Mouse (Mus musculus): ENCODE measurements around the gene Hhat.

Hhat gene

GRCm38 (mm10) chr1:192785046-192785961, 14.3 kb upstream of the Hhat start:
- peak; percentile 54 for DNase-seq (ENCODE audit: extremely low read depth, insufficient read length, low spot score)

GRCm38 (mm10) chr1:192784374-192784773, 13.4 kb upstream of the Hhat start:
- peak; percentile 59 for DNase-seq (ENCODE audit: extremely low read depth, insufficient read length, low spot score)

GRCm38 (mm10) chr1:192781256-192781655, 10.2 kb upstream of the Hhat start:
- peak; percentile 57 for DNase-seq (ENCODE audit: extremely low read depth, insufficient read length, low spot score)

DNA sequence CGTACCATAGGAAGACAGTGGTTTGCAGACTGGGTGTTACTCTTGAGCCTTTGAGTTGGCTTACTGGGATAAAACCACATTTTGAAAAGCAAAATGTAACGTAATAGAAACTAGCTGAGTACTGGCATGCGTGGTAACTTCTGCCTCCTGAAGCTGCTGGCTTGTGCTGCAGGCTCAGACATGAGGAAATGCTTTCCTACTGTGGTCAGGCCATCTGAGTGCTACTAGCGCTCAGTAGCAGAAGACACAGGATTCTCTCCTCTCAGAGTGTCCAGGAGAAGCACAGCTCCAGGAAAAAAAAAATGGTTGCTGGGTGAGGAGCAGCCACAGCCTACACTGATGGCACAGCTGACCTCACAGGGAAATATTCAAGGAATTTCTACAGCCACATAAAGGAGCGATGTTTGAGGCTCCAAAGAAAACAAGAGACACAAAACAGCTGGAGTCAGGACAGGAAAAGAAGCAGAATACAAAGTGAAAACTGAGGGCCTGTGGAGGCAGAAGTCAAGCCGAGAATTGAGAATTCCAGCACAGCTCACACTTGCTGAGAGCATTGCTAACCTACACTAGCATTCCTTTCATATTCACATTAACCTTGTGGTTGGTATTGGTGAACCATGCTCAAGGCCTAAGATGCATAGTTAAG, 8.0 kb upstream of the Hhat start:
- peak; percentile 68 for DNase-seq (ENCODE audit: extremely low read depth, insufficient read length, low spot score)

DNA sequence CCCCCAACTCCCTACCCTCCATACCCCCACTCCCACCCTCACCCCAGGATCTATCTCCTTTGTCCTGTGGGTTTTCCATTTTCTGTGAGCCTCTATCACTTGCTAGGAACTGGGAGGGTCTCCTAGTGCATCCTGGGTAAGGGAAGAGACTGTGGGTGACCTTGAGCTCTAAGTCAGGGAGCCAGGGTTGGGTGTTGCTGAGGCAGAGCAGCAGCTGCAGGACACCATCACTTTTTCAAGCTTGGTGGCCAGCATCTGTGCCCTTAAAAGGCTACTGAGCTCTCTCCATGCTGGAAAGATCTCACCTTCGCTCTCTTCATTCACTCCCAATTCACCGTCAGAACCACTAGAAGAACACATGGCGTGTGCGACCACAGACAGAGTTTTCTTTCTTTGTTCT, 7.2 kb upstream of the Hhat start:
- DNase-seq (ENCODE audit: extremely low read depth, insufficient read length, low spot score): no peak

- no peak for DNase-seq (ENCODE audit: extremely low read depth, insufficient read length, low spot score)
These were observed 911 bp downstream of the Hhat start for GRCm38 (mm10) chr1:192770130-192770494.

DNA sequence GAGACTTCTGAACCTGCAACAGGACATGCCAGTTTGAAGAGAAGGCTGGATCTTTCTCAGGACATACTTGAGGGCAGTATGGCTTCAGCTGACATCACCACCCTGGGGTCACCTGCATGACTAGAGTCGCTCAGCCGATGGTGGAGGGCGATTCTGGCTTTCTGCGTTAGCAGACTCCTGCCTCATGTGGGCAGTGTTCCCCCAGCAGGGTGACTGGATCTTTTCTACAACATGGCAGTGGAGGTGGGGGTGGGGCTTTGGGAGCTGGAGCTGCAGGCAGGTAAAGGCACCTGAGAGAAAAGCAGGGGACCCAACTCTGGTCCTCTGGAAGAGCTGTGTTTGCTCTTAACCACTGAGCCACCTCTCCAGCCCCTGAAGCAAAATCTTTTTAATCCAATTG, 5.5 kb downstream of the Hhat start:
- DNase-seq (ENCODE audit: extremely low read depth, insufficient read length, low spot score): no peak

GRCm38 (mm10) chr1:192764547-192764946, 6.5 kb downstream of the Hhat start:
- no peak for DNase-seq (ENCODE audit: extremely low read depth, insufficient read length, low spot score)

GRCm38 (mm10) chr1:192762946-192763933, 7.8 kb downstream of the Hhat start:
- DNase-seq (ENCODE audit: extremely low read depth, insufficient read length, low spot score): no peak

DNA sequence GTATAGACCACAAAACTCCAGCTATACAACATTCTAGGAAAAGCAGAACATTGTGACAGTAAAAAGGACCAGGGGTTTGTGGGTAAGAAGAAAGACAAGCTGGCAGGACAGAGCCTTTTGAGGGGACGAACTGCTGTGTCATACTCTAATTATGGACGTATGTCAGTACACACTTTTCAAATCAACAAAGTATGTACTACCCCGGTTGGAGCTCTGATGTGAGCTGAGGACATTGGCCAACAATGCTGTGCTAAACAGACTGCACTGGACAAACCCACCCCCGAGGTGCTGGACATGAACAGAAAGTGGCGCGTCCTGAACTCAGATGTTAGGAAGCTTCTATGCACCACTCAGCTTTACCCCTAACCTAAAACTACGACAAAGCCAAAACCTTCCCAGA, 14.3 kb downstream of the Hhat start:
- DNase-seq (ENCODE audit: extremely low read depth, insufficient read length, low spot score): no peak

DNA sequence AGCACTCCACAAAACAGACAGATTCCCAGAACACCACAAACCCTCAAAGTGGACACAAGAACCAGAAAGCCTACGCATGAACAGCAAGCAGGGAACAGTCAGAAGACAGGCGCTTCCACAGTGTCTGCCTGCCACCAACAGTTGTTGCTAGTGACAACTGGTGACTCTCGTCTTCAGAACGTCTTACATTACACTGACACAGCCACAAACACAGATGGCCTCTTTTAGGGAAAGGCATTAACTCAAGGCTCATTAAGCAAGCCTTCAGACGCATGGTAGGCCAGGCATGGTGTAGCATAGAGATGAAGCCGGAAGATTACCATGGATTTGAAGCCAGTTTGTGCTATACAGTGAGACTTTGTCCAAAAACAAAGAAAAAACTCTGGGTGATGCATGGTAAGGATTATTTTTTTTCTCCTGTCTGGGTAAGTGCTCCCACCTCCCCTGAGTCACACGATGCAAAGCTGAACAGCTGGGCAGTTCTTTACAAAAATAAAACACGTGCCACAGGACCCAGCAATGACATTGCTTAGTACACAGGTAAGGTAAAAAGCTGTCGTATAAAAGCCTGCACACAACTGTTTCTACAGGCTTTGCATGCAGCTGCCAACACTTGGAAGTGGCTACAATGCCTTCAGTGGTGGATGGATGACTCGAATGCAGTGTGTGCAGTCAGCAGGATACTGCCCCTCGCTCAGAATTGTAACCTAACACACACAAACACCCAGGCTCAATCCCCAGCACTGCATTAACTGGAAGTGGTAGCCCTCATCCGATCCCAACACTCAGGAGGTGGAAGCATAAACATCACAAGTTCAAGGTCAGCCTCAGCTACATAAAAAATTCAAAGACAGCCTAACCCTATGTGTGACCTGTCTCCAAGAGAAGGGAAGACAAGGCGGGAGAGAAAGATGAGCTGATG, 15.1 kb downstream of the Hhat start:
- DNase-seq (ENCODE audit: extremely low read depth, insufficient read length, low spot score): no peak

- no peak for DNase-seq (ENCODE audit: extremely low read depth, insufficient read length, low spot score)
These were observed 15.8 kb downstream of the Hhat start for GRCm38 (mm10) chr1:192755246-192755645.

DNA sequence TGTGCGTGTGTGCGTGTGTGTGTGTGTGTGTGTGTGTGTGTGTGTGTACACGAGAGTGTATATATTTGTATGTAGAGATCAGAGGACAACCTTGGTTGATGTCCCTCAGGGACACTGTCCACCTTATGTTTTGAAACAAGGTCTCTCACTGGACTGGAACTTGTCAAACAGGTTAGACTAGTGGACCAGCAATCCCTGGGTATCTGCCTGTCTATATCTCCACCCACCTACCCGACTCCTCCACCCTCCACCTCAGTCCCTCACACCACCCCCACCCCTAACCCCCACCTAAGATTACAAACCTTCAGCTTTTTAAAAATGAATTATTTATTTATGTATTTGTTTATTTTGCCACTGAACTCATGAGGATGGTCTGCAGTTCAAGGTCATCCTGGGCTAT, 16.8 kb downstream of the Hhat start:
- DNase-seq (ENCODE audit: extremely low read depth, insufficient read length, low spot score): no peak

DNA sequence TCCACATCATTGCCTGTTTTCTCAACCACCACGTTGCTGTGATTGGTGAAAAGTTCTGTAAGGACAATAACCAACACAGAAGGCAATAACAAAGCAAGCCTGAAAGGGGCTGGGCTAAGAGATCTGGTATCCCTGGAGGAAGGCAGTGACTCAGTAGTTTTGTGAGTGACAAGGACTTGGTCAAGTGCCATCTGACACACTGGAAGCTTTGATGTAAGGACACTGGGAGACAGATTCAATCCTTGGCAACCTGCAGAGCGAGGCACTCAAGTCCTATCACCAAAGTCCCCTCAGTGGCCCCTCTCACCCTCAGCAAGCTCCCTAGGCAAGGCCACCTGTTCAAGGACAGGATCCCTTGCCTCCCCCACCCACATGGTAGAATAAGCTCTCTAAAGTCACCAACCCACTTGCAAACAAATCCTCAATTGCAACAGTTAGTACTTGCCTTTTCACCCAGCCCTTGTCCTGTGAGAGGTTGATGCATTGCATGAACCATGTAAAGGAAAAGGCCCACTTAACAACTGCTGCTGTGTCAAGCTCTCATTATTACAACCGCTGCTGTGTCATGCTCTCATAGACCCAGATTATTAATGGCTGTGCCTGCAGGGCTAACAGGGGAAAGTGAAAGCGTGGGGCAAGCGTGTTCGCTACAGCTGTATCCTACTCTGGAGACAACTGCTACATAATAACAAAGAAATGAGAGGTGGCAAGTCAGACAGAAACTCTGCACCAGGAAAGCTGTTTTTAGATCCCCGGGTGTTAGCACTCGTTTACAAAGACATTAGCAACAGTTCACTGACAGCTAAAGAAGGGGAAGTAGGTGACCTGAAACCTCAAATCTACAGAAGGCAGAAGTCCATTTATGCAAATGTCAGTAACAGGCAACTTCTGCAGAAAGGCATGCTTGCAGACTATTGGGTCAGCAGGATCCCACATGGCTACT, 18.1 kb downstream of the Hhat start:
- peak; percentile 63 for DNase-seq (ENCODE audit: extremely low read depth, insufficient read length, low spot score)

- DNase-seq (ENCODE audit: extremely low read depth, insufficient read length, low spot score): no peak
These were observed 21.0 kb downstream of the Hhat start for GRCm38 (mm10) chr1:192750042-192750437.

DNA sequence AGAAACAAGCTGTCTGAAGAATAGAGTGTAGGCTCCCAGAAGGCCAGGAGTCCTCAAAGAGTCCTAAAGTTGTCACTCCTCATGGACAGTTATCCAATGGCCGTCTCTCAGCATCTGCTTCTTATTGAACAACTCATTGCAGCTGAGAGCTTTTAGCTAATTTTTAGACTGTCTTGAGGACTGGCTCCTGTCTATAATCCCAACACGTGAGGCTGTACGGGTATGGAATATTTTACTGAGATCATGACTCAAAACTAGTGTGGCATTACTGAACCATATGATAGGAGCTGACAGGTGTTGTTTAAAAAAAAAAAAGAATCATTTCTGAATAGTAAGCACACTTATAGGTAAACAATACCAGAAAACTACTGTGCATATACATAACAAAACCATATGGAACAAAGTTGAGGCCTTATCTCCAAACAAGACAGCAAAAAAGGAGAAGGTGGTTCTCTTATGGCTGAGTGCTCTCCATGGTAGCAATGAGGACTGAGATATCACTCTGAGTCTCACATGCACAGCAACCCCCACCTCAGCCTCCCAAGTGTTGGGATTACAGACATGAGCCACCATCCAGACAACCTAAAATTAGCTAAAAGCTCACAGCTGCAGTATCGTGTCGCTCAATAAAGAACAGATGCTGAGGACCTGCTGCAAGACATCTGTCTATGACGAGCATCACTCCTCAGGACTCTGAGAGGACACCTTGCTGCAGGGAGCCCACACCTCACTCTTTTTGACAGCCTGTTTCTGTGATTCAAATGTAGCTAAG, 21.6 kb downstream of the Hhat start:
- DNase-seq (ENCODE audit: extremely low read depth, insufficient read length, low spot score): no peak

DNA sequence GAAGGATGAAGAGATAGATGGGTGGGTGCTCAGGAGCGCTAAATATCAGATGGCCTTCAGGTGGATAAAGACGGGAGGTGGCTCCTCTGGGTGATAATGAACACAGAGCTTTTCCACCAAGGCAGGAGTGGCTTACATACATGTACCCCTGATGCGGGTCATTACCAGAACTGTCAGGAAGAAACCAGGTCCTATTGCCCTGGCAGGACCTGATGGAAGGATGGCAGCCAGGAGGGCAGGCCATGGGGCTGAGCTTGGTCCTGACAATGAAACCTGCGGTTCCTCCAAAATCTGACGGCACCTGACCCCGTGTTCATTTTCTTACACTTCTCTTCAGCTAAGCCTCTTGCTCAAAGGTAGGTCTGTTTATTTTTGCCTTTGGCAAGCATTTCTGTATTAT, 24.8 kb downstream of the Hhat start:
- peak; percentile 58 for DNase-seq (ENCODE audit: extremely low read depth, insufficient read length, low spot score)

Measured in 3134 (cell line).